Mouse (Mus musculus) forebrain, embryonic 15.5 days (tissue): Measurements from ENCODE around the gene Hgd. TPM values are rescaled to one million over a fixed set of nuclear protein-coding genes. Genes with fewer than 3 reads are reported as not detected.

ENCODE experiments used
- polyA plus RNA-seq: library from polyadenylated mRNA; unstranded; fragments of >200 nt; fragmentation: Nextera tagmentation; extraction: Ambion mirVana; gene quantifications from 2 replicates; pipeline ENCODE4 v1.2.1, GENCODE M21; 2015

Gene Hgd
- polyA plus RNA-seq, 1 experiment from 2014 or later = 0.24 TPM

Other genes with a start within 250 kb of the Hgd start
- gene Stxbp5l, start 195.2 kb upstream of the Hgd start, polyA plus RNA-seq = 6.2 and 7.8 TPM in 2 replicates
- gene Gtf2e1, start 40.4 kb upstream of the Hgd start, polyA plus RNA-seq = 39.0 and 40.3 TPM in 2 replicates
- 17.7 and 18.1 TPM in 2 replicates for gene Rabl3, start 40.3 kb upstream of the Hgd start, polyA plus RNA-seq
- 56.0 and 59.9 TPM in 2 replicates for gene Ndufb4, start 74.3 kb downstream of the Hgd start, polyA plus RNA-seq
- 80.6 and 82.9 TPM in 2 replicates for gene Fstl1, start 196.7 kb downstream of the Hgd start, polyA plus RNA-seq